Mouse (Mus musculus) CH12.LX (cell line): Measurements from ENCODE around the gene Smim15.

Experiments
- CTCF ChIP-seq, 2 experiments: IDR thresholded peaks in 1 of 2; conservative IDR thresholded peaks in 1 of 2; 2 replicates each; pipeline ENCODE4 v1.5.1; 2011 to 2012; ENCODE audit warnings: low read depth in 2 of 2, low read length in 2 of 2, improper control_type of control experiment in 1 of 2, inconsistent platforms in 1 of 2, mild to moderate bottlenecking in 1 of 2, moderate library complexity in 1 of 2
- E2F4 ChIP-seq: IDR thresholded peaks from 2 replicates; pipeline ENCODE4 v1.6.1; 2011; ENCODE audit warnings: low read depth, low read length, improper control_type of control experiment; ENCODE audit not compliant: insufficient replicate concordance
- SIN3A ChIP-seq: IDR thresholded peaks from 2 replicates; pipeline ENCODE4 v1.6.1; 2012; ENCODE audit warnings: low read length, improper control_type of control experiment, inconsistent platforms

GRCm38 (mm10) chr13:108095617-108096016 is 51.4 kb downstream of the Smim15 start:
- TF ChIP-seq SIN3A (no peak), CTCF (conservative IDR thresholded peaks at IDR 0.05 in 1 of 2, IDR thresholded peaks at IDR 0.05 in 1 of 2; ENCODE audit: low read depth in 2 of 2, low read length in 2 of 2) (no peak), E2F4 (no peak)
